Mouse (Mus musculus) midbrain, embryonic 11.5 days (tissue): ENCODE measurements around the gene Phldb2. TPM values are rescaled to one million over a fixed set of nuclear protein-coding genes. Genes with fewer than 3 reads are reported as not detected.
A peak's percentile ranks its signal among the peaks of the same experiment; 100 is the strongest.

ENCODE experiments used
- ATAC-seq: fragments of 200-750 bp; cut with Nextera tagmentation; 2 replicates; pipeline ENCODE4 v1.8.0; 2017; ENCODE audit warnings: moderate TSS enrichment, moderate library complexity; ENCODE audit not compliant: low FRiP score
- DNase-seq: peaks from one replicate; pipeline ENCODE4 v3.0.0; 2015; ENCODE audit warnings: low spot score; ENCODE audit errors: missing footprints
- H3K27ac ChIP-seq: fragments of 300-500 bp; sonication (generic); 2 replicates; pipeline ENCODE4 v1.5.1; 2014; ENCODE audit warnings: low read depth, low read length
- H3K27me3 ChIP-seq: fragments of 300-500 bp; sonication (generic); 2 replicates; pipeline ENCODE4 v1.6.1; 2014; ENCODE audit warnings: mild to moderate bottlenecking, low read length, moderate library complexity, mixed read lengths; ENCODE audit not compliant: control insufficient read depth, insufficient read depth
- H3K36me3 ChIP-seq: fragments of 300-500 bp; sonication (generic); 2 replicates; pipeline ENCODE4 v1.6.1; 2014; ENCODE audit warnings: mild to moderate bottlenecking, low read length, moderate library complexity, mixed read lengths; ENCODE audit not compliant: control insufficient read depth, insufficient read depth
- H3K4me1 ChIP-seq: fragments of 300-500 bp; sonication (generic); 2 replicates; pipeline ENCODE4 v1.6.1; 2014; ENCODE audit warnings: low read length; ENCODE audit not compliant: control insufficient read depth, insufficient read depth
- H3K4me2 ChIP-seq: fragments of 300-500 bp; sonication (generic); 2 replicates; pipeline ENCODE4 v1.6.1; 2014; ENCODE audit warnings: mild to moderate bottlenecking, moderate library complexity
- H3K4me3 ChIP-seq: fragments of 300-500 bp; sonication (generic); 2 replicates; pipeline ENCODE4 v1.5.1; 2014; ENCODE audit warnings: low read depth, low read length
- H3K9ac ChIP-seq: fragments of 300-500 bp; sonication (generic); 2 replicates; pipeline ENCODE4 v1.6.1; 2014; ENCODE audit warnings: low read length
- H3K9me3 ChIP-seq: fragments of 300-500 bp; sonication (generic); 2 replicates; pipeline ENCODE4 v1.6.1; 2016; ENCODE audit warnings: low read length; ENCODE audit not compliant: control insufficient read depth
- WGBS: fragments of 180-500 bp; shearing (Covaris S2); extraction: QIAGEN DNeasy Blood & Tissue Kit; methylation state at CpG from one replicate; pipeline ENCODE4 v1.1.7; 2014; 5-methylcytosine and 5-hydroxymethylcytosine counted together
- polyA plus RNA-seq: library from polyadenylated mRNA; unstranded; fragments of >200 nt; fragmentation: Nextera tagmentation; extraction: Ambion mirVana; gene quantifications from 2 replicates; pipeline ENCODE4 v1.2.1, GENCODE M21; 2014

The Phldb2 gene
- polyA plus RNA-seq, 1 experiment from 2014 or later = 28.2 TPM

DNA sequence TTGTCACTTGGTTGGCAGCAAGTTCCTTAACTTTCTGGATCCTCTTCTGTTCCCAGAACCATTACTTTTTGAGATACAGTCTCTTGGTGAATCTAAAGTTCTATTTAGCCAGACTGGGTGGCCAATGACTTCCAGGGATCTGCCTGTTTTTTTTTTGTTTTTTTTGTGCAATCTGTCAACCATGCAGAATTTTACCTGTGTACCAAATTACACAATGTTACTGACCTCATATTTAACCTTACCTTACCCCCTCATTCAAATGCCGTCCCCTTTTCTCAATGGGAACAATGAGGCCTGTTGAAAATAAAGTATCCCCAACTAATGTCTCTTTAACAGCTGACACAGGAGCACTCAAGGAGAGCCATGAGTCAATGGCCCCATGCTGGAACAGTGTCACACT is 22.9 kb upstream of the Phldb2 start:
- no peak for ATAC-seq
- WGBS = 75% methylated on average over 1 of the region's 1 CpGs
- H3K9me3 ChIP-seq = no peaks in the 10 kb centered on the region
- no peak for DNase-seq
- no peaks in the 10 kb centered on the region for H3K36me3 ChIP-seq
- H3K27ac ChIP-seq = no peak overlapping the region
- H3K4me3 ChIP-seq = no peak overlapping the region
- no peak overlapping the region for H3K9ac ChIP-seq
- H3K4me2 ChIP-seq = no peak overlapping the region
- H3K27me3 ChIP-seq = no peaks in the 10 kb centered on the region
- no peaks in the 10 kb centered on the region for H3K4me1 ChIP-seq

DNA sequence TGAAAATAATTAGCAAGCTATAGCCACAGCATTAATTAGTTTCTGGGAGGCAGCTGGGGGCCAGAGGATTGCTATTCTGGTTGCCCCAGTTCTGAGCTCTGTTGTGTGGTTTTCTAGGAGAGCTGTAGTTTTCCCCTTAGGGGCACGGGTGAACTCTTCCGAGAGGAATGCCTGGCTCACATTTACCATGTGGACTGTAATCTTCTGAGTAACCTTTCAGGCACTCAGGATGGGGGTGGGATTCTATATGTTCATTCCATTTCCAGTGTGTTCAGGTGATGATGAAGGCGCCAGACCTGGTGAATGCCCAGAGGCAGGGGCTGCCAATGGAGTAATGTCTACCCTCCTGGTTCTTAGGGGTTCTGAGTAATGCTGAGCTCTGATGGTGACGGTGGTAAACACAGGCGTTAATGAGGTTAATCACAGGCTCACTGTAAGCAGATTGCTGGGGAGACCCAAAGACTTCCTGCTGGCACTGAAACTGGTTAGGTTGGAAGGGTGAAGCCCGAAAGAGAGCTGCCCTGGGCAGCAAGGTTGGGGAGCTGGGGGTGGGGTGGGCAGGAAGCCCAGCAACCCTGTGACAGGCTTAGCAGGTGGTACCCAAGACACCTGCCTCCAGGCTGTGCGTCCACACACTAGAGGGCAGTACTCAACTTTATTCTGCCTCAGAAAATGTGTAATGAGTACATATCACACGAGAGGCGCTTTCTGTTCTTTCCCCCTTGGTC is 20.7 kb upstream of the Phldb2 start:
- H3K36me3 ChIP-seq = no peaks in the 10 kb centered on the region
- no peak overlapping the region for H3K27ac ChIP-seq
- H3K9me3 ChIP-seq = no peaks in the 10 kb centered on the region
- ATAC-seq (no peak), DNase-seq (no peak)
- H3K27me3 ChIP-seq = no peaks in the 10 kb centered on the region
- no peak overlapping the region for H3K4me2 ChIP-seq
- H3K9ac ChIP-seq = no peak overlapping the region
- WGBS = 62% methylated on average over 9 of the region's 9 CpGs
- no peak overlapping the region for H3K4me3 ChIP-seq
- no peaks in the 10 kb centered on the region for H3K4me1 ChIP-seq

DNA sequence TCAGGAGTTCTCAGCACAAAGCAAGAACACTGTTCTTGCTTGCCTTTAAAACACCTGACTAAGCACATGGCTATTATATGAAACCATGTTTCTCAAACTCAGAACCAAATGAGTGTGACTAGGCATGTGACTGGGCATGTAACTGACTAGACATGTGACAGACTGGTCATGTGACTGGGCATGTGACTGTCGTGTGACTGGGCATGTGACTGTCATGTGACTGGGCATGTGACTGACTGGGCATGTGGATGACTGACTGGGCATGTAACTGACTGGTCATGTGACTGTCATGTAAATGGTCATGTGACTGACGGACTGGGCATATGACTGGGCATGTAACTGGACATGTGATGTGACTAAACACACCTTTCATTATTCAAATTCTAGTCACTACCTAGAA is 16.8 kb upstream of the Phldb2 start:
- Histone ChIP-seq H3K9me3 (no peaks in the 10 kb centered on the region), H3K36me3 (no peaks in the 10 kb centered on the region), H3K9ac (no peak overlapping the region), H3K4me3 (no peak overlapping the region), H3K4me2 (no peak overlapping the region), H3K27me3 (no peaks in the 10 kb centered on the region), H3K27ac (no peak overlapping the region), H3K4me1 (no peaks in the 10 kb centered on the region)
- WGBS = 88% methylated on average over 2 of the region's 2 CpGs
- no peak for ATAC-seq
- no peak for DNase-seq

DNA sequence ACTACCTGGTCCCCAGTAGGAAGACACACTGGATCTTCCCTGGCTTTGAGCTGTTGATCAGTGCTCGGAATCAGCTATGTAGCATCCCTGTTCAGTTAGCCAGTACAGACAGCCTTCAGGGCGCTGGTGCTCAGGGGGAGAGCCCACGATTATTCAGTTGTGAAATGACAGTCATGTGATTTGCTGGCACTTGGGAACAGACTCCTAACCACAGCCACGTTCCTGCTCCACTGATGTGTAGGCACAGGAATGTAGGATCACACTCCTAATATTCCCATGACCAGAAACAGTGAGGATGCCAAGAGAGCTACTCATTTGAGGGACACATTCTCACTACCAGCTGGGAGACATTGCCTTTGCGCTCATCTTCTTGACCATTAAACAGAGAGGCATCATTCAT is 15.3 kb upstream of the Phldb2 start:
- DNase-seq (no peak), ATAC-seq (no peak)
- Histone ChIP-seq H3K9me3 (no peaks in the 10 kb centered on the region), H3K27me3 (no peaks in the 10 kb centered on the region), H3K4me1 (no peaks in the 10 kb centered on the region), H3K9ac (no peak overlapping the region), H3K4me2 (no peak overlapping the region), H3K27ac (no peak overlapping the region), H3K4me3 (no peak overlapping the region), H3K36me3 (no peaks in the 10 kb centered on the region)
- 80% methylated on average over 5 of the region's 5 CpGs for WGBS

DNA sequence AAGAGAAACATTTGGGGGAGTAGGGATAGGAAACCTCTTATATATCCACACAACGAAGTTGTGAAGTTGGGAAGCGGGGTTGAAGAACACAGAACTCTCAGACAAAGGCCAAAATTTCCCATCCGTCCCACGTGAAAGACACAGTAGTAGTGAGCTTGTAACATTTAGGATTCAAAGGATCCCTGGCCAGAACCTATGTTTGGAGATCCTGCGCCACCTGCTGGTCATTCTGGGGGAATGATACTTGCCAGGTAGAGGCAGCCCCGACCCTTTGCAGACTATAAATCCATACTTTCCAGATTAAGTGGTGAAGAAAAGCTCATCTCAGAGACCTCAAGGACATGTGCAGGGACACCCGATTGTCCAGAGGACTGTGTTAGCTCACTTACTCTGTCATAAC is 14.1 kb upstream of the Phldb2 start:
- Histone ChIP-seq H3K27me3 (no peaks in the 10 kb centered on the region), H3K4me1 (no peaks in the 10 kb centered on the region), H3K36me3 (no peaks in the 10 kb centered on the region), H3K9me3 (no peaks in the 10 kb centered on the region), H3K27ac (no peak overlapping the region), H3K9ac (no peak overlapping the region), H3K4me3 (no peak overlapping the region), H3K4me2 (no peak overlapping the region)
- 16% methylated on average over 7 of the region's 7 CpGs for WGBS
- DNase-seq (peak; percentile 94), ATAC-seq (peak; percentile 88)

DNA sequence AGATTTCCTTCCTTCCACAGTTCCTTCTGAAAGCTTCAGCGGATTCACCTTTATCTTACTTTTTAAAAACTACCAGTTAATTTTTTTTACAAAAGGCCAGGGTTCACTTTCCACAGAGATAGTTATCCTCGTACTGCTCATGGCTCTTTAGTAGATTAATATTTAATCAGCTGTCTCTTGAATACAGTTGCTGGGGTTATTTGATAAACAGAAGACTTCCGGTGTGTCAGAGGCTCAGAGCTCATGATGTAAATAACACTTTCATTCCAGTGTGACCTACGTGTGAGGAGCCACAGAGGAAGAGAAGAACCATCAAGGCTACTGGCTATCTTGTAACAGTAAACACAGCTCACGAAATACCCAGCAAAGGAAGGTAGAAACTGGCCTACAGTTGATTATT is 13.2 kb upstream of the Phldb2 start:
- Histone ChIP-seq H3K9ac (no peak overlapping the region), H3K4me1 (no peaks in the 10 kb centered on the region), H3K36me3 (no peaks in the 10 kb centered on the region), H3K27me3 (no peaks in the 10 kb centered on the region), H3K4me2 (no peak overlapping the region), H3K4me3 (no peak overlapping the region), H3K9me3 (no peaks in the 10 kb centered on the region), H3K27ac (no peak overlapping the region)
- DNase-seq (peak; percentile 84), ATAC-seq (no peak)
- 86% methylated on average over 5 of the region's 5 CpGs for WGBS

DNA sequence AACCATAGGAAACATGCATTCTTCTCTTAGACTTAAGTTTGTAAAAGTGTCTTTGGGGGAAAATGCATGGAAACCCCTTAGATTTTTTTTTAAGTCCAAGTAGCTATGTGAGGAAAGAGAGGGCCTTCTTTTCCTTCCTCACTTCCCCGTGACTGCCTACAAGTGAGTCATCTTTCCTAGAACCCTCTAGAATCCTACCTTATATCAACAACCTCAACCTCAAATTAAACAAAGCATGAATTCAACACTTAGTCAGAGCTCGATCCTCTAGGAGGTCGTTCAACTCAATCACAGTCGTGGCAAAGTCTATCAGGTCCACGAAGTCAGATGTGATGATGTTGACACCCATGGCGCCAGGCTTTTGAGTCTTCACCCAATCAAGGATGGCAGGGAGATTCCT is 11.4 kb upstream of the Phldb2 start:
- no peak overlapping the region for H3K4me3 ChIP-seq
- H3K9me3 ChIP-seq = no peaks in the 10 kb centered on the region
- H3K27ac ChIP-seq = no peak overlapping the region
- no peak for DNase-seq
- no peaks in the 10 kb centered on the region for H3K4me1 ChIP-seq
- no peak for ATAC-seq
- no peak overlapping the region for H3K4me2 ChIP-seq
- 89% methylated on average over 6 of the region's 6 CpGs for WGBS
- H3K36me3 ChIP-seq = no peaks in the 10 kb centered on the region
- no peak overlapping the region for H3K9ac ChIP-seq
- no peaks in the 10 kb centered on the region for H3K27me3 ChIP-seq

DNA sequence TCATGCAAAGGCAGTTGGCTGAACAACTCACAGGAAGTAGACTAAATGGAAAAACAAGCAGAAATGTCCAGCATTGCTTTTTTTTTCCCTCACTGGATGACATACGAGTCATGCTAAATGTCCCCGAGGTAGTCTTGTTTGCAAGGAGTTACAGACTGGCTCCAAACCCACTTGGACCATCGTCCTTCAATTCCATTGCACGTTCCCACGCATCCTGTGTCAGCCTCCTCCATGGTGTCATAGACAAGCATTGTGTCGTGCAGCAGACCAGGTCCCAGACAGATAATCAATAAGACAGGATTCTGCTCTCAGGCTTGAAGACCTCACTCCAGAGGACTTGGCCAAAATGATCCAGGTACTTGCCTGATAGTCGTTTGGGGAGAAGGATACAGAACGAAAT is 10.4 kb upstream of the Phldb2 start:
- DNase-seq (no peak), ATAC-seq (no peak)
- no peak overlapping the region for H3K4me3 ChIP-seq
- H3K4me2 ChIP-seq = no peak overlapping the region
- no peaks in the 10 kb centered on the region for H3K36me3 ChIP-seq
- no peaks in the 10 kb centered on the region for H3K9me3 ChIP-seq
- no peak overlapping the region for H3K9ac ChIP-seq
- no peaks in the 10 kb centered on the region for H3K4me1 ChIP-seq
- no peaks in the 10 kb centered on the region for H3K27me3 ChIP-seq
- 88% methylated on average over 8 of the region's 8 CpGs for WGBS
- H3K27ac ChIP-seq = no peak overlapping the region

DNA sequence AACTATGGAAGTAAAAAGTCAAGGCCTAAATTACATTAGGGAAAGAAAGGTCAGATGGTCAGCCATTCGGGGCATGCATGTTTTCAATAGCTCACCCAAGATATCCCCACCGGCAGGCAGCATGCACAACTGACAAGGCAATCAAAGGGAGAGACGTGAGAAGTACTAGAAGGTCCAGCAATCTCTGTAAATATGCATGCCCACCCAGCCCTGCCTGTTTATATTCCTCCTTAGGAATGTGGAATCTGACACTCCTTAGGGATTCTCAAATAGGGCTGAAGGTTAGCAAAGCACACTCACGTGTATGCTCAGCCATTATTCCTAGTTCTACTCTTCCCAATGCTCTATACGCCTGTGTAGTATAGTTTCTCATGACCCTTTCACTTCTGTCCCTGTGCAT is 9.7 kb upstream of the Phldb2 start:
- Histone ChIP-seq H3K27ac (no peak overlapping the region), H3K36me3 (no peaks in the 10 kb centered on the region), H3K4me1 (no peaks in the 10 kb centered on the region), H3K27me3 (no peaks in the 10 kb centered on the region), H3K9ac (no peak overlapping the region), H3K4me3 (no peak overlapping the region), H3K4me2 (no peak overlapping the region), H3K9me3 (no peaks in the 10 kb centered on the region)
- WGBS = 79% methylated on average over 5 of the region's 5 CpGs
- no peak for DNase-seq
- no peak for ATAC-seq
